Mouse (Mus musculus) B cell, adult 67 days (primary cell): ENCODE data around the gene Trim38. TPM values are rescaled to one million over a fixed set of nuclear protein-coding genes. Genes with fewer than 3 reads are reported as not detected.

Experiments
- total RNA-seq, 2 experiments: library from RNA; stranded (reverse); gene quantifications; 4 replicates each; pipeline ENCODE4 v1.2.4; 2023

Gene Trim38
- not detected for total RNA-seq

GRCm38 (mm10) chr13:23769613-23770012 lies at the start of gene Trim38:
Gene Trim38, plus strand, starts transcription at chr13:23769913.

GRCm38 (mm10) chr13:23738677-23739068 lies 31.0 kb upstream of the Trim38 start, which contains the start of gene Hist1h1c:
Gene Hist1h1c, plus strand, starts transcription at chr13:23738808.

GRCm38 (mm10) chr13:23745381-23746161 lies 24.1 kb upstream of the Trim38 start, which contains the start of gene Hist1h3c:
Gene Hist1h3c, minus strand, starts transcription at chr13:23745602.

GRCm38 (mm10) chr13:23746201-23747080 lies 23.3 kb upstream of the Trim38 start, which contains the start of gene Hist1h2bb:
Gene Hist1h2bb, plus strand, starts transcription at chr13:23746734.

GRCm38 (mm10) chr13:23750839-23751477 lies 18.8 kb upstream of the Trim38 start, which contains the start of gene Hist1h2ab:
Gene Hist1h2ab, plus strand, starts transcription at chr13:23751126.

GRCm38 (mm10) chr13:23752067-23752741 lies 17.5 kb upstream of the Trim38 start, which contains the start of gene Hist1h3b:
Gene Hist1h3b, plus strand, starts transcription at chr13:23752267.

GRCm38 (mm10) chr13:23756790-23757189 lies 12.9 kb upstream of the Trim38 start, which contains the start of gene Hist1h4b:
Gene Hist1h4b, plus strand, starts transcription at chr13:23757013.

GRCm38 (mm10) chr13:23760972-23761864 lies 8.5 kb upstream of the Trim38 start, which contains the start of gene Hist1h4a:
Gene Hist1h4a, minus strand, starts transcription at chr13:23761230.

GRCm38 (mm10) chr13:23761871-23762821 lies 7.6 kb upstream of the Trim38 start, which contains the start of gene Hist1h3a:
Gene Hist1h3a, minus strand, starts transcription at chr13:23762386.

GRCm38 (mm10) chr13:23763586-23764323 lies 6.0 kb upstream of the Trim38 start, which contains the start of gene Hist1h1a:
Gene Hist1h1a, plus strand, starts transcription at chr13:23763666.

GRCm38 (mm10) chr13:23806422-23807052 lies 36.8 kb downstream of the Trim38 start, which contains the start of gene Slc17a2:
Gene Slc17a2, plus strand, starts transcription at chr13:23806993.

GRCm38 (mm10) chr13:23839308-23839707 lies 69.6 kb downstream of the Trim38 start, which contains the start of gene Slc17a3:
Gene Slc17a3, plus strand, starts transcription at chr13:23839434.

Other genes starting within 250 kb of the Trim38 start
- gene Hist1h4h, start 238.9 kb upstream of the Trim38 start, total RNA-seq = 100 to 1,000 TPM; 457 TPM
- gene Hist1h2af, start 236.0 kb upstream of the Trim38 start, total RNA-seq = 10 to 100 TPM; 21.3 to 28.8 TPM
- gene Hist1h3g, start 234.5 kb upstream of the Trim38 start, total RNA-seq = 1 to 10 TPM; 1.4 to 6.9 TPM
- gene Hist1h2bh, start 226.5 kb upstream of the Trim38 start, total RNA-seq = 10 to 100 TPM; 10.0 to 13.0 TPM
- gene Hist1h3f, start 225.9 kb upstream of the Trim38 start, total RNA-seq = 100 to 1,000 TPM; 111 to 119 TPM
- 10 to 100 TPM; 55.2 to 82.9 TPM for gene Hist1h4f, start 218.3 kb upstream of the Trim38 start, total RNA-seq
- 10 to 100 TPM; 31.1 to 36.2 TPM for gene Hist1h1d, start 216.7 kb upstream of the Trim38 start, total RNA-seq
- 100 to 1,000 TPM; 326 to 342 TPM for gene Hist1h3e, start 207.5 kb upstream of the Trim38 start, total RNA-seq
- gene Hist1h2ae, start 198.7 kb upstream of the Trim38 start, total RNA-seq = 10 to 100 TPM; 29.2 to 42.2 TPM
- gene Hist1h2bg, start 198.5 kb upstream of the Trim38 start, total RNA-seq = 100 to 1,000 TPM; 649 to 669 TPM
- 100 to 1,000 TPM; 327 to 367 TPM for gene Hist1h2bf, start 195.7 kb upstream of the Trim38 start, total RNA-seq
- gene Hist1h2ad, start 195.5 kb upstream of the Trim38 start, total RNA-seq = 10 to 100 TPM; 42.6 to 61.1 TPM
- gene Hist1h3d, start 194.2 kb upstream of the Trim38 start, total RNA-seq = 10 to 100 TPM; 40.0 to 45.0 TPM
- 100 to 1,000 TPM; 183 to 195 TPM for gene Hist1h4d, start 188.3 kb upstream of the Trim38 start, total RNA-seq
- gene Hist1h2be, start 148.8 kb upstream of the Trim38 start, total RNA-seq = 10 to 100 TPM; 41.6 to 47.3 TPM
- 100 to 1,000 TPM; 385 to 413 TPM for gene Hist1h1e, start 147.4 kb upstream of the Trim38 start, total RNA-seq
- 10 to 100 TPM; 12.5 to 15.6 TPM for gene Hist1h2ac, start 86.0 kb upstream of the Trim38 start, total RNA-seq
- 10 to 100 TPM; 24.1 to 30.1 TPM for gene Hist1h2bc, start 85.7 kb upstream of the Trim38 start, total RNA-seq
- gene Hist1h1t, start 74.1 kb upstream of the Trim38 start, total RNA-seq = under 1 TPM; 0.65 to 0.84 TPM
- 100 to 1,000 TPM; 222 to 255 TPM for gene Hist1h4c, start 71.5 kb upstream of the Trim38 start, total RNA-seq
- 1 to 10 TPM in 1 of 2 experiments, not detected in 1; 1.9 TPM for gene Hfe, start 59.1 kb upstream of the Trim38 start, total RNA-seq
- 1,000 to 10,000 TPM in 1 of 2 experiments, 100 to 1,000 TPM in 1; 877 to 1,039 TPM for gene Hist1h1c, start 31.1 kb upstream of the Trim38 start, total RNA-seq
- 1 to 10 TPM; 6.8 to 7.4 TPM for gene Hist1h3c, start 24.3 kb upstream of the Trim38 start, total RNA-seq
- gene Hist1h2bb, start 23.2 kb upstream of the Trim38 start, total RNA-seq = 10 to 100 TPM; 85.2 to 91.3 TPM
- 100 to 1,000 TPM; 102 to 130 TPM for gene Hist1h2ab, start 18.8 kb upstream of the Trim38 start, total RNA-seq
- 10 to 100 TPM; 41.3 to 45.0 TPM for gene Hist1h3b, start 17.6 kb upstream of the Trim38 start, total RNA-seq
- gene Hist1h4b, start 12.9 kb upstream of the Trim38 start, total RNA-seq = 100 to 1,000 TPM in 1 of 2 experiments, 10 to 100 TPM in 1; 90.1 to 106 TPM
- 100 to 1,000 TPM; 142 to 168 TPM for gene Hist1h4a, start 8.7 kb upstream of the Trim38 start, total RNA-seq
- gene Hist1h3a, start 7.5 kb upstream of the Trim38 start, total RNA-seq = 100 to 1,000 TPM; 448 to 459 TPM
- gene Hist1h1a, start 6.2 kb upstream of the Trim38 start, total RNA-seq = 10 to 100 TPM; 39.6 TPM
- not detected for gene Slc17a2, start 37.1 kb downstream of the Trim38 start, total RNA-seq
- not detected for gene Slc17a3, start 69.5 kb downstream of the Trim38 start, total RNA-seq
- not detected for gene Slc17a1, start 97.8 kb downstream of the Trim38 start, total RNA-seq
- not detected for gene Slc17a4, start 145.1 kb downstream of the Trim38 start, total RNA-seq
- not detected for gene Hist1h2ba, start 164.2 kb downstream of the Trim38 start, total RNA-seq
- not detected for gene Hist1h2aa, start 164.5 kb downstream of the Trim38 start, total RNA-seq
- gene Scgn, start 221.3 kb downstream of the Trim38 start, total RNA-seq = not detected